Mouse (Mus musculus) frontal cortex, postnatal 36 days (tissue): ENCODE measurements at regions not wholly inside any gene's neighbourhood (a gene's known extent, or its start where the extent isn't known, plus 50 kb on each side); places are given as distances from the start of the nearest gene placed in this dataset.
"Not testable (repeated sequence)": the region's sequence is repeated elsewhere in the genome, so short reads cannot be mapped to it uniquely, and the experiment has no call there.

ENCODE experiments used
- DNase-seq, 2 experiments: peaks; one replicate each; pipeline ENCODE4 v3.0.0; 2022; ENCODE audit warnings: low spot score in 2 of 2

DNA sequence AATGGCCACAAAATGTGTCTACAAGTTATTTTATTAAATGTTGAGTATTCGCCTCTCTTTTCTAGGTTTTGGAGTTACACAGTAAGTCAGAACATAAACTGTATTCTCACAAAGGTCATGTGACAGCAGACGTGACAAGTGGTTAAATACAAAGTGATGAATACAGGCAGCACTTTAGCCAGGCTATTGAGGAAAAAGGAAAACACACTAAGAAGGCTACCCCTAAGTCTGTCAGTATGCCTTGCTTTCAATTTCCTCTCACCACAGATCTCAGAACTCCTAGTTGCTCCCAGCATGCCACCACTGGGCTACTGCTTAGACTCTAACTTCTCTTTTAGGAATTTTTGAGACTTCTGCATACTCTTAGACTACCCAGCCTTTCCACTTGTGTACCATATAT is 297.9 kb upstream of the Pex5l start:
- DNase-seq: no peak

DNA sequence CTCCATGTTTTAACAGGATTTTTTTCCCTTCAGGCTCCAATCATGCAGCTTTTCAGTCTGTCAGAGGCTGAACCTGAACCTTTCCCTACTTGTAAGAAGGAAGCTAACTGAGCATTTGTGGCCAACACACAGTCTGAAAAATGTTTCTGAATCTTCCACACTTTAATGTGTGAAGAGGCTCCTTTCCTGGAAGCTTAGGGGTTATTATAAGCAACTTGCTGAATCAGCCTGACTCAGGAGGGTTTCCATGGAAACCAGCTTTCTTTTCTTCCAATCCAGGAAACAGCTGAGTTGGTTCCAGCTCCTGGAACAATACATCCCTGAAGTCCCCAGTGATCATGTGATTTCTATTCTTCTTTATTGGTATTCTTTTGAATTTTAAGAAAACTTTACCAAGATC is 297.5 kb upstream of the Pex5l start:
- peak; percentile 36 to 78 for DNase-seq

DNA sequence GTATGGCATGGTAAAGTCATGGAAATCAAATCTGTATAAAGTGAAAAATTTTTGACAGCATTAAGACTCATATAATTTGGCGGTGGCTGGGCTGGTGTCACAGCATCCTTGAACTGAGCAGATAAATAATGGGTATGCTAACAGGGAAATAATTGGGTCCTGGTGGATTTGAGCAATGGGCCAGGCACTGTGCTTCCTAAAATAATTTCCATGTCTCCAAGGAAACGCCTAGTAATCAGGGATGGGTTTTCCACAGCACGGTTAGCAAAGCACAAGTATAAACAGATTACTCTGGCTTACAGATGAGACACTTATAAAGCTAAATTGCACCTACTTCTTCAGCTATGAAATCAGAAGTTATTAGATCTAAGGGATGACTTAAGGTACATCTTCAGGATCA is 273.9 kb upstream of the Pex5l start:
- DNase-seq: no peak

DNA sequence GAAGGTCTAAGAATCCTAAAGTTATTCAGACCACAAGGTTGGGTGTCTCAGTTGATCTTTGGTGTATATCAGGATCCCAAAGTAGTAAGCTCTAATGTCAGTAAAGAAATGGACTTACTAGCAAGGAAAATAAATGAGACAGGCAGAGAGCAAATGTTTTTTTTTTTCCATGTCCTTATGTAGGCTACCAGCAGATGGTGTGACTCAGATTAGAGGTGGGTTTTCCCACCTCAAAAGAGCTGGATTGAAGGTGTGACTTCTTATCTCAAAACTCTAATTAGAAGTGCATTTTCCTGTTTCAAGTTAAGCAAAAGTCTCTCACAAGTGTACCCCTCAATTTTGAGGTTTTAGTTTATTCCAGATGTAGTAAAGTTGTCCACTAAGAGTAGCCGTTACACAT is 273.3 kb upstream of the Pex5l start:
- DNase-seq: no peak

DNA sequence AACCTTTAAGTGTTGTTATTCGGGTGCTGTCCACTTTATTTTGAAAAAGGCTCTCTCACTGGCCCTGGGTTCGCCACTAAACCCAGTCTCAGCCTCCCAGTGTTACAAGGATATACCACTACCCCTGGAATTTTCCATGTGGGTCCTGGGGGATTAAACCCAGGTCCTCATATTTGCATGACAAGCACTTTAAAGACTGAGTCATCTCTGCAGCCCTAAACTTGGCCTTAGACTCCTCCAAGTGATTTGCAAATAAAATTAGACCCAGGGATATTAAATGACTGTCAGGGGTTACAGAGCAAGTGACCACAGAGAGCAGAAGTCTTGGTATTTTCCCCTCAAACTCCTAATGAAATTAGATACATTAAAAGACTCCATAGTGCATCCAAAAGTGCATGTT is 258.9 kb upstream of the Pex5l start:
- DNase-seq: no peak

DNA sequence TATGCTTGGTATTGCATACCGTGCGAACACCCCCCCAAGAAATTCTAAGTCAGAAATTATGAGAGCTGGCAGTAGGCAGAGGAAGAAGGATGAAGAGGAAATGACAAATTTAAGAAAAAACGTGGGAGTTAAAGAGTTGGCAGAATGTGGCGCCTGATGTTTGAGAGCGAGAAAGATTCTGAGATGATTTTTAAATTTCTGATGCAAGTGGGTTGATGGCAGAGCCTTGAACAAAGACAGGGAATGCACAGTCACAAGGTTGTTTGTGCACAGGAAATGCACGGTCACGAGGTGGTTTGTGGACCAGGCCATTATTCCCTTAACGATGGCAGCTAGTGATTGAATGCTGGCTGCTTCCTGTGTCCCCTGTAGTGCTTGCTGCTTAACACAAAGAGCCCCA is 256.3 kb upstream of the Pex5l start:
- DNase-seq: peak; percentile 54 to 80

DNA sequence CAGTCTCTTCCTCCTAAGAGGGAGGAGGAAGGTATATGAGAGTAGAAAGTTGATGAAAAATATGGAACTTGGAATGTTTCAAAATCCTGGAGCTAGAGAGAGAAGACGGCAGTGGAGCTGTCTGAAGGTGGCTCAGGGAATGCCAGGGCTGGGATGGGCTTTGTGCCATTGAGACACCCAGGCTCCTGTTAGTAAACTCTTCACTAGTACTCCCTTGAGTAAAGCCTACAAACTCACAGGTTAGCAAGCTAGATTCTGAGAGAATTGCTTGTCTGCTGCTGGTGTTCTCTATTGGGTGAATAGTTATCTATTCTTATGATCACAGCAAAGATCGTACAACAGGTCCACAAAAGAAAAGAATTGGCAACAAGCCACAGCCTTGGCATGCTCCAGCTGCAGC is 255.3 kb upstream of the Pex5l start:
- peak in 1 of 2 experiments; percentile 30 for DNase-seq

DNA sequence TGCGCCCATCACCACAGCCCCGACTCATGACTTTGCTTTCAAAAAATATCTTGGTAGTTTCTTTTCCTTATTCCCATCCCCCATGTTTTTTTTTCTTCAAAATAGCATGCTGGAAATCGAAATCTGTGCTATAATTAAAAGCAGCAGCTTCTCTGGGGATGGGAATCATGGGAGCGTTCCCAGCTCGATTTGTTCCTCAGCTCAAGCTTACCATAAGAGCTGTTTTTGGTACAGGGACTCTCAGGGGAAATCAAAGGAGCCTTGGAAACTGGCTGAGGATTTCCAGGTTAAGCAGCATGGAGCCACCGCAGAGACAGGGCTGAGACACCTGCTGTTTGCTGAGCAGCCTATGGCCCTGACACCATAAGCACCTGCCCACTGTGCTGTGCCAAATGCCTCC is 254.2 kb upstream of the Pex5l start:
- DNase-seq: peak in 1 of 2 experiments; percentile 45

DNA sequence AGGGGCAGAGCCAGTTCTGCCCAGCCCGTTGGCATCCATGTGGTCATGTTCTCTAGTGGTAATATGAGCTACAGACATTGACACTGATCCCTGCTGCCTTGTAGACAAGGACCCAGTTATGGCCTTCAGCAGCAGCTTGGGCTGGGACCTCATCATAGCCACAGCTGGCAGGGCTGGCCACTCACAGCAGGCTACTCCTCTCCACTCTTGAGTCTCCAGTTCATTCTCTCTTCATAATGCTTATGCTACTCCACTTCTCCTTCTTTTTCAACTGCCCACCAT is 249.4 kb upstream of the Pex5l start:
- DNase-seq: no peak

DNA sequence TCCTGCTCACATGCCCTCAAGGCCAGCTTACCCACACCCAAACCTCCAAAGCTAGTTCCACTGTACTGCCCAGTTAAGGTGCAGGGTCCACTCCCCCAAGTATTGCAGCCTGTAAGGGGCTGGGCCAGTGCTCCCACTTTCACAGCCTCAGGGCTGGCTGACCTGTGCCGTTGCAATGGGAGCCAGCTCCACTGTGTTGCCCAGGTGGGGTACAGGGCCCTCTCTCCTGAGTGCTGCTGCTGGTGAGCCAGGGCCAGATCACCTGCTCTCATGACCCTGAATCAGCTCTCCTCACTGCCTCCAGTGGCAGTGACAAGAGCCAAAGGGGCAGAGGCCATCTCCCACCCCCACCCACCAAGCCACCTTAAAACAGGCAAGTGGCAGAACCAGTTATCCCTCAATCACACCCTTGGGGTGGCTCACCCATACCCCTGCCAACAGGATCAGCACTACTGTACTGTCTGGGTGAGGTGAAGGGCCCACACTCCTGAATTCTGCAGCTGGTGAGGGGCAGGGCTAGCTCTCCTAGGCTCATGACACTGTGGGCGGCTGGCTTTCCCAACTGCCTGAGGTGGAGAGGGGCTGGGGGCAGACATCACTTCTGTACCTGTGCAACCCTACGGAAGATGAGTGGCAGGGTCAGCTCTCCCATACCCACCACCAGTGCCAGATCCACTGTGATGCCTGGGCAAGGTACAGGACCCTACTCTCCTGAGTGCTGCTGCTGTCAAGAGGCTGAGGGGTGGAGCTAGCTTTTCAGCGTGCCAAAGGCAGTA is 248.9 kb upstream of the Pex5l start:
- no peak for DNase-seq

DNA sequence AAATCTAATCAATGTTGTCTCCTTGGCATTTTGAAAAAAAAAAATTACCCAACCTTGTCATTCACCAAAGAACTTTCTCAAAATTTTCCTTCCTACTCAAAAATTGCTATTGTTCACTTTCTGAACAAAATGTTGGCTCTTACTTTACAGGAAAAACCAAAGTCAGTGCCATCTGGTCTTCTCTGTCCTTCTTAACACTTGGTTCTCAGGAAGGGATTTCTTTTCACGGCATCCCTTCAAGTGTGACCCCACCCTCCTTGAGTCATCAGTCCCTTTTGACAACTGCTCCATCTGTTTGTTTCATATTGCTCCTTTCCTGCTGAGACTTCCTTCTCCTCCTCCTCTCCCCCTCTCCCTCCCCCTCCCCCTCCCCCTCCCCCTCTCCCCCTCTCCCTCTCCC is 245.1 kb upstream of the Pex5l start:
- peak in 1 of 2 experiments; percentile 45 for DNase-seq

DNA sequence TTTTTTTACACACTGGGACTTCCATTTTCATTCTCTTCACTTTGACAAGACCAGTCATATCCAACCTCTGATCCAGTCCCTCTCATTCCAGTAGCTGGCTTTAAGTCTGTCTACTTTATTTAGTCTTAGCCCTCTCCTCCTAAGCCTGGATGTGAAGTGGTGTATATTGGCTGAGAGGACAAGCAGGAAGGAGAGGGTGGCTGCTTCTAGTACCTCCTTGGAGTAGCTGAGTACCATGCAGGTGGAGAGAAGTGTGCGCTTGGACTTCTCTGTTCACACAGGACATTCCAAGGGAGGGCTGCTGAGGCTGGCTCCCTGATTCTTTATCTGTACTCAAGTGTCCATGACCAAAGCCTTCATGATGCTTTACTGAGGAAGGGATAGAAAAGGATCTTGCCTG is 240.6 kb upstream of the Pex5l start:
- no peak for DNase-seq

DNA sequence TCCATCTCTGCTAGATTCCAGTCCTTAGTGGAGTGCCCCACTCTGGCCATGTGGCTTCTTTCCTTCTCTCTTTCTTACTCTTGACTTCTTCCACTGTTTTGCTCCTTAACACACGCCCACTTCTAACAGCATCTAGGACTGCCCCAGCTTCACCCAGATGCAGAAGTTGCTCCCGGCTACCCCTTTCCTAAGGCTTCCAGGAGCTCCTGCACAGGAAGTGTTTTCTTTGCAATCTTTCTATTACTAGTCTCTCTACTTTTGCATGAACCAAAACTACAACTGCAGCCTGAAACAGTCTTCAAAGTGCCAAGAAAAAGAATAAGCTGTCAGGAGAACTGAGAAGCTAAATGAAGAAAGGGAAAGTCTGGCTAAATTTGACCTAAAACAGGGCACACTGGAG is 236.6 kb upstream of the Pex5l start:
- no peak for DNase-seq

DNA sequence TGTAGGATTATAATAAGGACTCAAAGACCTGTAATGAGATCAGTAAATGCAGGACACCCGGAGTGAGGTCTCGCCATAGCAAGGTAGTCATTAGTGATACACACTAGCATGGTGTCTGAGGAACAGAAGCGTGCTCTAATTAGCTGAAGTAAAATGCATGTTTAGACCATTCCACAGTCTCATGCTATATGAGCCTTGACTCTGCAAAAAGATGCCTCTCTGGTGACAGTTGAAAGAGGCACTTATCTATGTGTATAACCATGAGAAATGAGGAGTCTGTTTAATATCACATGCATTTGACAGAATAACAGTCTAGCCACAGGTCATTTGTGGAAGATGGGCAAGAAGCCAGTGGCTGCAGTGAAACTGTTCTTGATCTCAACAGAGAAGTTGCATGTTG is 232.1 kb upstream of the Pex5l start:
- DNase-seq: no peak

DNA sequence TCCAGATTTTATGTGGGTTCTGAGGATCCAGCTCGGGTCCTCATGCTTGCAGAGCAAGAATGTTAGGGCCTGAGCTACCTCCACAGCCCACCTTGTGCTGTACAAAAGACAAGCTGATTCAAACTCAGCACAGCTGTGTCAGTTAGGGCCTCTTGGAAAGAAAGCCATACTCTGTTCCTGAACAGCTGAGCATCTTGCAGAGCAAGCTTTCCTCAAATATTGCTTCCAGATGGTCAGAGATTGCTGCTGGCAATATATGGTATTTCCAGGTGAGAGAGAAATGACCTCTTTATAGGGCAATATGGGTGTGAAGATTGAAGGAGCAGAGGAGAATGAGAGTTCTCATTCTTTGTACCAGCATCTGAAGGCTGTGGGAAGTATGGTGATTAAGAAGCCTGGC is 229.8 kb upstream of the Pex5l start:
- DNase-seq: no peak

DNA sequence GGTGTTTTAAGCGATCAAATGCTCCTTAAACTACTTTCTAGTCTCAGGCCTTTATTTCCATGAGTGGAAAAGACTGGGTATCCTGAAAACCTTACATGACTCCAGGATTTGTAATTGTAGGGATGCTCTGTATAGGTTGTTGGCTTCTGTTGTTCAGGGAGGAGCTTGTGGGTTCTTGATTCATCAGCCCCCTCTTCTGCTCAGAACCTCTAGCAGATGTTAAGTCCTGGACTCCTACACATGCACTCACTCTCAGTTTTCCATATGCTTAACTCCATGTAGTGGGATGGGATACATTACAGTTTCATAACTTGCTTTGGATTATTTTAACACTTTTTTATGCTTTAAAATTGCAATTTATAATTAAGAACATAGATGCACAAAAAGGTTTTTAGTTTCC is 220.5 kb upstream of the Pex5l start:
- peak in 1 of 2 experiments; percentile 47 for DNase-seq

DNA sequence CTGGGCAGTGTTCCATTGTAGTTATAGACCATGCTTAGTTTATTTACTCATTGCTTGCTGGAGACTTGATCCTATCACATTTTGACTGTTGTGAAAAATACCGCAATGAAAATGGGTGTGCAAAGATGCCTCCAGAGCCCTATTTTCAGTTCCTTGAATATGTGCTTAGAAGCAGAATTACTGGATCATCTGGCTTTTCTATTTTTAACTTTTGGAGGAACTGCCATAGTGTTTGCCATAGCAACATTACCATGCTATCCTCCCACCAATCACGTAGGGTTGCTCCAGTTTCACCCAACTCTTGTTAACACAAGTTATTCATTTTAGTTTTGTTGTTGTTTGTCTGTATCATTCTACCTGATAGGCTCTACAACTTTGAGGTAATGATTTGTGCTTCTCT is 217.0 kb upstream of the Pex5l start:
- peak in 1 of 2 experiments; percentile 35 for DNase-seq

DNA sequence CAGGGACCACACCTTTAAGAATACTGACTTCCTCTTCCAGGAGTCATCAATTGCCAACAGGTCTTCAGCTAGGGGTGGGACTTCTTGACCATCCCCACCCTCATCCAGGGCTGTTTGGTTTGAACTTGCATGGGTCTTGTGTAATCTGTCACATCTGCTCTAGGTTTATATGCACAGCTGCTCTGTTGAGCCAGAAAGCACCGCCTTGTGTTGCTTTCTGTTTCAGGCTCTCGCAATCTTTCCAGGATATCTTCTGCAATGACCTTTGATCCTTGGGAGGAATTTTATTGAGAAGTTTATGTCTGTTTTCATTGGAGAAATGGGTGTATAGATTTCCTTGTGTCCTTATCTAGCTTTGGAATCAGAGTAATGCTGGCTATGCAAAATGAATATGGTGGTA is 210.8 kb upstream of the Pex5l start:
- DNase-seq: no peak

DNA sequence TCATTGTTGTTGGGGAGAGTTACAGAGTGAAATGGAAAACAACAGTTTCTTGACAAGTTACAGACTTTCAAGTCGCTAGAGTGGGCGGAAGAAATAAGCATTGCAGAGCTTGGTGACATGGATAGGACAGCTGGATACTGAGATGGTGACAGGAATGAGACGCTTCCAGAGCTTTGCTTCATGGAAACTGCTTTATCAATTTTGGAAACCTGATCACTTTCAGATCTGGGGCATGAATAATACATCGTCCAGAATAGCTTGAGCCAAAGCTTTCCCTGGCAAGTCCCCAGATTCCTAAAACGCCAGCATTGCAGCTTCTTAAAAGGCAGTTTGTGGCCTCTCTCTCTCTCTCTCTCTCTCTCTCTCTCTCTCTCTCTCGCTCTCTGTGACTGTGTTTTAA is 207.9 kb upstream of the Pex5l start:
- DNase-seq: peak; percentile 36 to 54

DNA sequence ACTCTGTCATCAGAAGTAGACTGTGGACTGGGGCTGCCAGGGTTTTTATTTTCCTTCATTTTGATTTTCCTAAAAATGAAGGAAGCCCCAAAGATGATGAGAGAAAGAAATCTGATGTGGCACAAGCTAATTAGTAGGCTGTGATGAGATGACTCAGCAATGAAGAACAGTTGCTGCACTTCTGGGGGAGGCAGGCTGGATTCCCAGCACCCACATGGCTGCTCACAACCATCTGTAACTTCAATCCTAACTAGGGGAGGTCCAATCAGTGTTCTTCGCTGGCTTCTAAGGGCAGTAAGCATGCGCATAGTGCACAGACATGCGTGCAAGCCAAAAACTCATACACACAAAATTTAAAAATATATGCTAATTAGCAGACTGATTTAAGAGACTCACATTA is 191.0 kb upstream of the Pex5l start:
- DNase-seq: peak; percentile 37 to 40

DNA sequence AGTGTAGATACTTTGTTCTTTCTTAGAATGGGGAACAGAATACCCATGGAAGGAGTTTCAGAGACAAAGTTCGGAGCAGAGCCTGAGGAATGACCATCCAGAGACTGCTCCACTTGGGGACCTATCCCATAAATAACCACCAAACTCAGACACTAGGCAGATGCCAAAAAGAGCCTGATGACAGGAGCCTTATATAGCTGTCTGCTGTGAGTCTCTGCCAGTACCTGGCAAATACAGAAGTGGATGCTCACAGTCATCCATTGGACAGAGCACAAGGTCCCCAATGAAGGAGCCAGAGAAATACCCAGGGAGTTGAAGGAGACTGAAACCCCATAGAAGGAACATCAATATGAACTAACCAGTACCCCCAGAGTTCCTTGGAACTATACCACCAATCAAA is 174.6 kb upstream of the Pex5l start:
- not testable (repeated sequence) for DNase-seq

DNA sequence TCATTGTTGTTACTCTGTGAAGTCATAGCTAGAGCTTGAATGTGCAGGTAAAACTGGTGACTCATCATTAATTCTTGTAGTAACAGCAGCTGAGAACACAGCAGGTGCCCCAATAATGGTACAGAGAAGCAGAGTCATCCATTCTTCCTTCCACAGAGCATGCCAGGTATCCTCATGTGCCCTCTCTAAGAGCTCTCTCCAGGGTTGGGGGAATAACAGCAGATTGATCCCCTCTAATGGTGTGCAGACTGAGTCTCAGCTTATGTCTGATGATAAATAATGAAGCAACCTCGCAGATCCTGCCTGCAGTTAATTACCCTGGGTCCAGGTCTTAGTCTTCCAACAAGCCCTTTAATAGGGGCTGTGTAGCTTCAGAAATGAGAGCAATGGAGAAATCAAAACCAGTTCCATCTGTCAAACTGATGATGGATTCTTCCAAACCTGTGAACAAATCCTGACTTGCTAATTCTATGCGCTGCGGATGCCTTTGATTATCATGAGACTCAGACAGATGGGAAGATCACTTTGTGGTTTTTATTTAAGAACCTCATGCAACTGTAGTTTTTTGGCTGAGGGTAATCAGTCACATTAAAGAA is 169.3 kb upstream of the Pex5l start:
- DNase-seq: peak in 1 of 2 experiments; percentile 32

DNA sequence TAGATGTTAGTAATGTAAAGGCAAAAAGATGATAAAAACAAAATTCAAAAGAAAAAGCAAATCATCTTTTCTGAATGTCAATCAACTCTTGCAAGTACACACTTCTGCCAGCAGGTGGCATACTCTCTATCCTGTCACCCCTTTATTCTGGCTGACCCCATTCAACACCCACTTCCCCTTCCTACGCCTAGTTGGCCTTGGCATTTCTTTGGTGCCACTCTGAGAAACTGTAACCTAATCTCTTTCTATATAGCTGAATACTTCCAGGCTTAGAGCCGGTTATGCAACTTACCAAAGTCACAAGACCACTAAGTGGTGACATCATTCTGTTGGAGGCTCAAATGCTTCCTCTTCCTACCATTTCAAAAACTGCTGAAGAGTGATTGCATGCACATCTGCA is 165.2 kb upstream of the Pex5l start:
- peak in 1 of 2 experiments; percentile 26 for DNase-seq

DNA sequence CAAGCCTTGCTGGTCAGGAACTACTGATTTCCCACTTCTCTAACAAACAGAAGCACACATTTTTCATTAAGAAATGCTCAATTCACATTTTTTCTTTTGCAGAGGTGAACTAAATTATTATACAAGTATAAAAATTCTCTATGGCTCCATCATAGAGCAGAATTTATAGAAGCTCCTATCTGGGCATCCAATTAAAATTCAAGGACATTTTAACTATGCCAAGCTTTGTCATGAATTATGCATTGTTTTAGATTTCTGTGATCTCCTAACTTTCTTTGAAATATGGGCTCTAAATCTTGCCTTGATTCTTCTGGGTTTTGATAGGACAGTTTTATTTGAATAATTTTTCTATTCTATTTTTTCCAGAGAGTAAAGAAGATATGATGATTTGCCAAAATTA is 163.1 kb upstream of the Pex5l start:
- no peak for DNase-seq
